Mouse (Mus musculus) brain, embryonic 14.5 days (tissue): ENCODE measurements around the gene E2f4. TPM values are rescaled to one million over a fixed set of nuclear protein-coding genes. Genes with fewer than 3 reads are reported as not detected.

Experiments
- DNase-seq: peaks from one replicate; pipeline ENCODE4 v3.0.0-alpha.2; 2011; ENCODE audit warnings: low read depth
- CTCF ChIP-seq: fragments of 200-500 bp; IDR thresholded peaks from 2 replicates; pipeline ENCODE4 v1.5.1; 2012; ENCODE audit warnings: inconsistent platforms, mild to moderate bottlenecking, moderate library complexity, borderline replicate concordance; ENCODE audit not compliant: insufficient read depth, insufficient read length; ENCODE audit errors: extremely low read depth
- POLR2A ChIP-seq: fragments of 200-500 bp; IDR thresholded peaks from 2 replicates; pipeline ENCODE4 v1.6.1; 2012; ENCODE audit warnings: mild to moderate bottlenecking, inconsistent platforms, borderline replicate concordance; ENCODE audit not compliant: poor library complexity, insufficient read depth, insufficient read length, severe bottlenecking; ENCODE audit errors: extremely low read depth
- polyA plus RNA-seq: library from polyadenylated mRNA; depleted of rRNA; stranded (reverse); fragments of >200 nt; gene quantifications from 2 replicates; pipeline ENCODE4 v1.2.3, GENCODE M21; 2012

The E2f4 gene
- polyA plus RNA-seq, 1 experiment, result 89.4 TPM

DNA sequence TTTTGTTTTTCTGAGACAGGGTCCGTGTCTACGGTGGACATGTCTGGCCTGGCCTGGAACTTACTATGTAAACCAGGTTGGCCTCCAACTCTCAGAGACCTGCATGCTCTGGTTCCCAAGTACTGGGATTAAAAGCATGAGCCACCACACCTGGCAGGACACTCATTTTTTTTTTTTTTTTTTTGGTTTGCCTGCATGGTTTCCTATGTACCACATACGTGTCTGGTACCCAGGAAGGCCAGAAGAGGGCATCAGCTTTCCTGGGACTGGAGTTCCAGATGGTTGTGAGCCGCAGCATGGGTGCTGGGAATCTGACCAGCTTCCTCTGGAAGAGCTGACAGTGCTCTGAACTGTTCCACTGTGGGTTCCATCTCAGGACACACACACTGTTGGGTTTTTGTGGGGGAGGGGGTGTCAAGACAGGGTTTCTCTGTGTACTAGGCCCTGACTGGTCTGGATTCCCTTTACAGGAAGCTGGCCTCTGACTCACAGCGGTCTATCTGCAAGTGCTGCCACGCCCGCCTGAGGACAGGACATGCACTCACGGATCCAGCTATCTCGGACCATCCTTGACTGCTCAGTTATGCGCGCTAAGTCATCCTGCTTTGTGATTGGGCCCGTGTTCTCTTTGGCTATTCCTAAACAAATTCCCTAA, 36.0 kb upstream of the E2f4 start:
- no peak for TF ChIP-seq POLR2A
- TF ChIP-seq CTCF, result no peak
- DNase-seq, result no peak

DNA sequence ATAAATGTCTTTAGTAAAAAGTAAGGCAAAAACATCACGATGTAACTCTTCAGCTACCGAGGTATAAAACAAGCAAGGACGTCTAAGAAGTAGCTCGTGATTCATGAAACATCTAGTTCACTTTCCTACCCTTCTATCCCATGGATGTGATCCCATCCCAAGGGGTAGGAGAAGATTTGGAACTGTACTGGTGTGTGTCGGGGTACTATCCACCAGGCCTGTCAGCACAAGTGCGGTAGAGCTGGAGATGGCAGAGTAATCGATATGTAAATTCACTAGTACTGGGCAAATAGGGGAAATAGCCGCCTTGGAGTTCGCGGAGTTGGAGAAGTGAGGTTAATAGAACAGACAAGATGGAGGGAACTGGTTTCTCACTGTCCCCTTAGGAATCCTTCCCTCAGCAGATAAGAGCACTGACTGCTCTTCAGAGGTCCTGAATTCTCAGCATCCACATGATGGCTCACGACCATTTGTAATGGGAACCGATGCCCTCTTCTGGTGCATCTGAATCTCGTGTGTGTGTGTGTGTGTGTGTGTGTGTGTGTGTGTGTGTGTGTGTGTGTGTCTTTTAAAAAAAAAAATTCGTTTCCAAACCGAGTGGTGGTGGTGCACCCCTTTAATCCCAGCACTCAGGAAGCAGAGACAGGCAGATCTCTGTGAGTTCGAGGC, 34.1 kb upstream of the E2f4 start:
- TF ChIP-seq CTCF, result no peak
- no peak for TF ChIP-seq POLR2A

DNA sequence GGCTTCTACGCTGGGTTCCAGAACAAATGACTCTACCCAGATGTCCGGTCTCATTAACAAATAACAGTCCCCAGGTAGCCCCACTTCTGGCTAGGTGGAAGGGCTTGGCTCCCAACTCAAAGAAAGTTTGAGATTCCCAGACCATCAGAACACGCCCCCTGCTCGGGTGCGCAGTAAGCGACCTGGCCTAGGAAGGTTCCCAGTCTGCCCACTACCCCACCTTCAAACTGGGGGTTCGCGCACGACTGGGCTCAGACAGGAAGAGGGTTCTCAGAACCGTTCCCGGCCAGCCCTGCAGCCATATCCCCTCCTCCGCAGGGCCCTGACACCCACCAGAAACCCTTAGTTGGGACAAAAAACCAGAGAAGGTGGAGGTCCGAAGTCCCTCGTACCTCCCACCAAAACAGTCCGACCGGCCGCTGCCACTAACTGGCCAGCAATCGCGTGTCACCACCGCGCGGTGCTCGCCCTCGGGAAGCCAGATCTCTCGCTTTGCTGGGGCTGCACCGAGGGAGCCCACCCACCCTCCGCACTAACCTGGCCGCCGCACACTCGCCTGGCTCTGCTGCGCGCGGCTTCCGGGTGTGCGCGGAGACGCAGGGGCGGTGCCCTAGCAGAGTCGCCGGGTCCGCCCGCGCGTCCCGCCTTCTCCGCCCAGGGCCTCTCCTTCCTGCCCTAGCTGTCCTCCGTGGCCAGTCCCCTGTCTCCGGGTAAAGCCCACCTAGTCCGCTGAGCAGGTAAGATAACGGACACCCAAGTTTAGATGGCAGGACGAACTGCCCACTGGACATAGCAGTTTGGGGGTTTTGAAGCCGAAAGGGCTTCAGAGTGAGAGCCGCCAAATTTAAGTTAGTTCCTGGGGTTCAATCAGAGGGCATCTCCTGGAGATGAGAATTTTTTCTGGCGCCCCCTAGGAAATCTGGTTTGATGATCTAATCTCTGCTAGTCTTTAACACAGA, 33.2 kb upstream of the E2f4 start, which contains the start of the genes Tradd and Fbxl8:
Gene Tradd, minus strand, starts transcription at position 586 of the 959 bp plus-strand sequence.
Gene Fbxl8, plus strand, starts transcription at position 625 of the 959 bp plus-strand sequence.
- TF ChIP-seq POLR2A (no peak), CTCF (no peak)
- DNase-seq, result peak; percentile 58

More for the DNA sequence above, 34.1 kb upstream of the E2f4 start:
- no peak for DNase-seq

DNA sequence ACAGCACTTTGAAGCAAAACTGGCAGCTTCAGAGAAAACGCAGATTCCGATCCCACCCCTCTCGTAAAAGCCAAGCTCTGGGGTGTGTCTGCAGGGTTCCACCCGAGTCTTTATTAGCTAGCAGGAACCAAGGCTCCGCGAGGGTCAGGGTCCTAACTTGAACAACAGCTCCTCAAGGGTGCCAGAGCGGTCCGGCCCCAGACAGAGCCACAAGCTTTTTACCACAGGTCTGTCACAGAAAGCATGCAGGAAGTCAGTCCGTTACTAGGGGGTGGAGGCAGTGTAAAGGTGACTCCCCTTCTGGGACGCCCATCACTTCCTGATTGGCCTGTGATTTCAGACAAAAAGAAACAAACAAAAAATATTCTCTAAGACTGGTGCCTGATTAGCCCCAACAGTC, 32.3 kb upstream of the E2f4 start:
- TF ChIP-seq POLR2A (no peak), CTCF (no peak)
- DNase-seq, result no peak

DNA sequence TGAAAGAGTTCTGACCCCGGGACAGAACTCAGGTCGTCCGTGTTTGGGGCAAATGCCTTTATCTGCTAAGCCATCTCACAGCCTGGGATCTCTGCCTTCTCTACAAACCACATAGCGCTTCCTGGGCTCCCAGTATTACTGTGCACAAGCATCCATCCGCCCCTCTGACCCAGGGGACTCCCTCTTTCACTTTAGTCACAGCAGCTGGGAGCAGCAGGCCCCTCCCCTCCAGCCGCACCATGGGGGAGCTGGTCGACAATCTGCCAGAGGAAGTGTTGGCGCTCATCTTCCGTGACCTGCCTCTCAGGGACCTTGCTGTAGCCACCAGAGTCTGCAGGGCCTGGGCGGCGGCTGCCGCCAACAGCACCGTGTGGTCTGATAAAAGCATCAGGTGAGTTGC, 30.7 kb upstream of the E2f4 start:
- TF ChIP-seq POLR2A, result no peak
- TF ChIP-seq CTCF, result no peak
- no peak for DNase-seq

DNA sequence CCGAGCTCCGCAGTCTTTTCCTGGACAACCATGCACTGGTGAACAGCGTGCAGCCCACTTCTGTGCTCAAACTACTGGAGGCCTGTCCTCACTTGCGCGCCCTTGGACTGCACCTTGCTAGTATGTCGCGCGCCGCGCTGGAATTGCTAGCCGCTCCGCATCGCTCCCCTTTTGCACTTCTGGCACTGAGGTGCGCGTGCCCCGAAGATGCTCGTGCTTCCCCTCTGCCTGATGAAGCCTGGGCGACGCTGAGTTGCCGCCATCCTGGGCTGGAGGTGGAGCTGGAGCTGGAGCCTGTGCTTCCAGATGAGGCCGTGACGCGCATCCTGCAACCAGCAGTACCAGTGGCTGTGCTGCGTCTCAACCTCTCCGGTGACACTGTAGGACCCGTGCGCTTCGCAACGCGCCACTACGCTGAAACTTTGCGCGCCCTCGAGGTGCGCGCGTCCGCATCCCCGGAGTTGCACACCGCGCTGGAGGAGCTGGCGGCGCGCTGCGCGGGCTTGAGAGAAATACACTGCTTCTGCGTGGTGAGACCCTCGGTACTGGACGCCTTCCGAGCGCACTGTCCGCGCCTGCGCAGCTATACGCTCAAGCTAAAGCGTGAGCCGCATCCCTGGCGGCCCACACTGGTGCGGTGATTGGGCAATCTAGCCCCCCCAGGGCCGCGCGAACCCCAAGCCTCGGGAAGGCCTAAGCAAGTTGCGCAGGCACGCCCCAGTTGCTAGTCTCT, 29.0 kb upstream of the E2f4 start:
- peak; percentile 96 for DNase-seq
- 0 out of 2 replicates have a peak, but pooled peaks have one; percentile 6 for TF ChIP-seq POLR2A
- TF ChIP-seq CTCF, result no peak

DNA sequence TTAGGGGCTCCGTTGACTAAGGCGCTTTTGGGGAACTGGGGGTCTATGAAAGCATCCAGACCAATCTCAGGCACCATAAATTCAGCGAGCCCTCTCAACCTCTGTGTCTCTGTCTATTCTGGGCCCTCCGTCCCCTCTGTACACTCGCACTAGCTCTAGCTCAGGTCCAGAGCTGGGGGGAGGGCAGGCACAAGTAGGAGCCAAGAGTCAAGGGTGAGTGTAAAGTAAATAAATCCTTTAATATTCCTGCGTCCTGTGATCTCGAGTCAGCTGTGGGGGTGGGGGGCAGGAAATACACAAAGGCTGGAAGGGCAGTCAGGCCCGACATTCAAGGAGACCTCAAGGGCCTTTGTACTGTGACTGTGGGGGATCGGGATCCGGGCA, 28.4 kb upstream of the E2f4 start:
- no peak for DNase-seq
- TF ChIP-seq CTCF (no peak), POLR2A (no peak)

DNA sequence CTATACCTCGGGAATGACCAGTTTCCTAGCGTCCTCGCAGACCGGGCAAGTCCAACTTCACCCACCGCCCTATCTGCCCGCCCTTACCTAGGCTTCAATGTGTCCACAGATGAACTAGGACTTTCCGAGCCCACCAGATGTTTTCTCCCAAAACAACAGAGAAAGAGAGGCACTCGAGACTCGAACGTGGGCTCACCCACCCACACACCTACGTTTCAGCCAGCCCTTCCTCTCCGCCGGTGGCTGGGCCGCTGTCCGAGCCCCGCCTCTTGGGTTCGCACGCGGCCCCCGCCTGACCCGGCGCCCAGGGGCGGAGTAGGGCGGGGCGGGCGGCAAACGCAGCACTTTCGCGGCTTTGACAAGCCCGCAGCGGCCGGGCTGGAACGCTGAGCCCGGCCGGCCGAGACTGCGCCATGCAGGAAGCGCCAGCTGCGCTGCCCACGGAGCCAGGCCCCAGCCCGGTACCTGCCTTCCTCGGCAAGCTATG, 28.0 kb upstream of the E2f4 start, which contains the start of gene Hsf4:
Gene Hsf4, plus strand, starts transcription at position 341 of the 487 bp plus-strand sequence.
- TF ChIP-seq CTCF, result no peak
- TF ChIP-seq POLR2A, result no peak
- no peak for DNase-seq

DNA sequence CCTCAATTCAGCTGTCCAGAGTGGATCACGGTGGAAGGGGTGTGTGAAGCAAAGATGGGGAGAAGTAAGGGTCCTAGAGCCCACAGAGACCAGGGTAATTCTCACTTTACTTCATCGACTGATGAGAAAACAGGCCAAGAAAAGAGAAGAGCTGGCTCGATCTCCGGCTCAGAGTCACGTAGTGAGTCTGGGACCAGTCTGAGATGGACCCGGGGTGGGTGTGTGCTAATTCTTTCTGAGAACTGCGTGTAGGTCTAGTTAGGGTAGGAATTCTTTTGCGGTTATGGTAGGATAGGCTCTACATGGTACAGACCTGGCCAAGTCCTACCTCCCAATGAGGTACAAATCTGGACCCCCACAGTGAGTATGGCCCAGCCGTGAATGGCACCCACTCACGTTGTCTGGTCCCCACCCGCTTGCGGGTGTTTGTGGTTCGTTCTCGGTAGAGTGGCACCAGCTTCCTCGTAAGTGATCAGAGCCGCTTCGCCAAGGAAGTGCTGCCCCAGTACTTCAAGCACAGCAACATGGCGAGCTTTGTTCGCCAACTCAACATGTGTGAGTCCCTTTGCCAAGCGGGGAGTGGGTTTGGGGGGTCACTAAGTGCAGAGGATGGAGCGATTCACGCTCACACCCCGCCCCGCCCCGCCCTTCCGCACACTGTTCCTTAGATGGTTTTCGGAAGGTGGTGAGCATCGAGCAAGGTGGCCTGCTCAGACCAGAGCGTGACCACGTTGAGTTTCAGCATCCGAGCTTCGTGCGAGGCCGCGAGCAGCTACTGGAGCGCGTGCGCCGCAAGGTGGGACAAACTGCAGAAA, 27.2 kb upstream of the E2f4 start:
- TF ChIP-seq CTCF (no peak), POLR2A (no peak)
- no peak for DNase-seq

DNA sequence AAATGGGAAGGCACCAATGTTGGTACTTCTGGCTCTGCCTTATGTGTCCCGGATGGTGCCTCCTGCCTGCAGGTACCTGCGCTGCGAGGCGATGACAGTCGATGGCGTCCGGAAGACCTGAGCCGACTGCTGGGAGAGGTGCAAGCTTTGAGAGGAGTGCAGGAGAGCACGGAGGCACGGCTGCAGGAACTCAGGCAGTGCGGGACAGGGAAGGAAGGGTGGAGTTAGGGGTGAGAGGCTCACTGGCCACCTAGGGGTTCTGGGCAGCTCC, 26.6 kb upstream of the E2f4 start:
- no peak for DNase-seq
- TF ChIP-seq CTCF (no peak), POLR2A (no peak)
